Mouse (Mus musculus) kidney, embryonic 15.5 days (tissue): ENCODE measurements at regions not wholly inside any gene's neighbourhood (a gene's known extent, or its start where the extent isn't known, plus 50 kb on each side); places are given as distances from the start of the nearest gene placed in this dataset.

Source experiments
- ATAC-seq: fragments of 200-750 bp; cut with Nextera tagmentation; replicated peaks from 2 replicates; pipeline ENCODE4 v1.8.0; 2017; ENCODE audit warnings: moderate TSS enrichment; ENCODE audit not compliant: low FRiP score
- H3K27ac ChIP-seq: fragments of 300-500 bp; sonication (generic); 2 replicates; pipeline ENCODE4 v1.5.1; 2015; ENCODE audit warnings: mild to moderate bottlenecking, inconsistent platforms
- H3K27me3 ChIP-seq: fragments of 300-500 bp; sonication (generic); 2 replicates; pipeline ENCODE4 v1.6.1; 2015; ENCODE audit warnings: inconsistent platforms
- H3K36me3 ChIP-seq: fragments of 300-500 bp; sonication (generic); 2 replicates; pipeline ENCODE4 v1.6.1; 2015; ENCODE audit warnings: inconsistent platforms
- H3K4me1 ChIP-seq: fragments of 300-500 bp; sonication (generic); 2 replicates; pipeline ENCODE4 v1.6.1; 2015; ENCODE audit warnings: inconsistent platforms
- H3K4me2 ChIP-seq: fragments of 300-500 bp; sonication (generic); 2 replicates; pipeline ENCODE4 v1.6.1; 2015; ENCODE audit warnings: moderate library complexity, mild to moderate bottlenecking, inconsistent platforms
- H3K4me3 ChIP-seq: fragments of 300-500 bp; sonication (generic); replicated peaks from 2 replicates; pipeline ENCODE4 v1.5.1; 2015; ENCODE audit warnings: mild to moderate bottlenecking, inconsistent platforms
- H3K9ac ChIP-seq: fragments of 300-500 bp; sonication (generic); 2 replicates; pipeline ENCODE4 v1.6.1; 2015; ENCODE audit warnings: mild to moderate bottlenecking, inconsistent platforms
- H3K9me3 ChIP-seq: fragments of 300-500 bp; sonication (generic); replicated peaks from 2 replicates; pipeline ENCODE4 v1.6.1; 2016; ENCODE audit warnings: inconsistent platforms
- WGBS: fragments of 180-500 bp; shearing (Covaris S2); methylation state at CpG from one replicate; pipeline ENCODE4 v1.1.7; 2015; ENCODE audit warnings: mixed read lengths; 5-methylcytosine and 5-hydroxymethylcytosine counted together

GRCm38 (mm10) chr12:15553681-15554007 is 263.1 kb downstream of the Trib2 start:
- Histone ChIP-seq H3K36me3 (no peaks in the 10 kb centered on the region), H3K4me1 (no peaks in the 10 kb centered on the region), H3K4me2 (no peak overlapping the region), H3K9ac (no peak overlapping the region), H3K27ac (no peak overlapping the region), H3K9me3 (no peaks in the 10 kb centered on the region), H3K27me3 (no peaks in the 10 kb centered on the region), H3K4me3 (no peak overlapping the region)
- 79% methylated on average over 4 of the region's 4 CpGs for WGBS
- ATAC-seq: no peak

DNA sequence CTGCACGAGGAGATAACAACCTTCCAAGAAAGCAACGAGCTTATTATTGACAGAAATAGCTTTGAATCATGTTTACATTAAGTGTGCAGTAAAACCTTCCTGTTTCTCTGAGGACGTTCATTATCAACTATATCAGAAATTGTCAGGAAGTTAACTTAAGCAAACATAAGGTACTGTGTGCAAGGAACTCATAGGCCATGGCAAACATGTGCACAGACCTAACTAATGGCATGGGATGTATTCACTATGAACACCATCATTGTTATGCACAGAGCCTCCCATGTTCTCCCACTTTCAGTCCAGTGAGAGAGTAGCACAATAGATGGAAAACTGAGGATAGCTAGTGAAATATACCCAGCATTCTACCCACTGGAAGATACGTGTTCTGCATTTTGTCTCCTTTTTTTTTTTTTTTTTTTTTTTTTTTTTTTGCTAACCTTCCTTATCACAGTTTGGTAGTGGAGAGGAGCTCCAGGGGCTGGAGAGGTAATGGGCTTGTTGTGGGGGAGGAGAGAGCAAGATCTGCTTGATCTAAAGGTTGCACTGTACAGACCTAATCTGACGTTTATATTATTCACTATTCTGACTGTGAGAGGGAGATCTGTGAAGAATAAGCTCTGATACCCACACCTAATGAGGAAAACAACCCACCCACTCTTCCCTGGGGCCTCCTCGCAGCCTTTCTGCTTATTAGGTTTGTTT is 263.6 kb downstream of the Trib2 start:
- no peak overlapping the region for H3K27ac ChIP-seq
- H3K9me3 ChIP-seq: no peaks in the 10 kb centered on the region
- no peak for ATAC-seq
- H3K4me1 ChIP-seq: no peaks in the 10 kb centered on the region
- H3K4me3 ChIP-seq: no peak overlapping the region
- no peak overlapping the region for H3K9ac ChIP-seq
- WGBS: 61% methylated on average over 6 of the region's 6 CpGs
- no peaks in the 10 kb centered on the region for H3K27me3 ChIP-seq
- H3K4me2 ChIP-seq: no peak overlapping the region
- no peaks in the 10 kb centered on the region for H3K36me3 ChIP-seq

DNA sequence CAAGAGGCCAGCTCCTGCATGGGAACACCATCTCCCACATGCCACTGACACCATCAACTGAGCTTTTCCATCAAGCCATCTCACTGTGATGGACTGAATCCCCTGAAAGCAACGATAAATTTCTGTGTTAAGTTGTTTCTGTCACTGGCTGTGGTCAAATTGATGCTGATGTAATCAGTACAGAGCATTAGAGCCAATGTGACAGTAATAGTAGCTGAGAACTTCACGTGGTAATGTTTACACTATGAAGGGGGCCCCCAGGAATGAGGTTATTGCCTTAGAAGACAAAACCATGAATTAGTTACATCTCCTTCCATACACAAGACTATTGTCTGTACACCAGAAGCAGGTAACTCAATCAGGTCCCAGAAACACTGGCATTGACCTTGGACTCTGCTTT is 264.5 kb downstream of the Trib2 start:
- H3K36me3 ChIP-seq: no peaks in the 10 kb centered on the region
- H3K9me3 ChIP-seq: no peaks in the 10 kb centered on the region
- no peak for ATAC-seq
- H3K9ac ChIP-seq: no peak overlapping the region
- no peak overlapping the region for H3K27ac ChIP-seq
- H3K4me2 ChIP-seq: no peak overlapping the region
- WGBS: 58% methylated on average over 2 of the region's 2 CpGs
- no peak overlapping the region for H3K4me3 ChIP-seq
- no peaks in the 10 kb centered on the region for H3K4me1 ChIP-seq
- no peaks in the 10 kb centered on the region for H3K27me3 ChIP-seq

GRCm38 (mm10) chr12:15551281-15551900 is 265.3 kb downstream of the Trib2 start:
- Histone ChIP-seq H3K4me3 (no peak overlapping the region), H3K9ac (no peak overlapping the region), H3K4me1 (no peaks in the 10 kb centered on the region), H3K4me2 (no peak overlapping the region), H3K27me3 (no peaks in the 10 kb centered on the region), H3K27ac (no peak overlapping the region), H3K9me3 (no peaks in the 10 kb centered on the region), H3K36me3 (no peaks in the 10 kb centered on the region)
- 76% methylated on average over 4 of the region's 4 CpGs for WGBS
- ATAC-seq: no peak

- no peak overlapping the region for H3K4me3 ChIP-seq
- H3K4me2 ChIP-seq: no peak overlapping the region
- no peak overlapping the region for H3K27ac ChIP-seq
- H3K9ac ChIP-seq: no peak overlapping the region
- H3K9me3 ChIP-seq: no peaks in the 10 kb centered on the region
- ATAC-seq: no peak
- no peaks in the 10 kb centered on the region for H3K4me1 ChIP-seq
- 66% methylated on average over 1 of the region's 1 CpGs for WGBS
- H3K27me3 ChIP-seq: no peaks in the 10 kb centered on the region
- H3K36me3 ChIP-seq: no peaks in the 10 kb centered on the region
Measured at GRCm38 (mm10) chr12:15544351-15544750, 272.4 kb downstream of the Trib2 start.

GRCm38 (mm10) chr12:15542486-15542885 is 274.2 kb downstream of the Trib2 start:
- WGBS: 81% methylated on average over 2 of the region's 2 CpGs
- Histone ChIP-seq H3K4me3 (no peak overlapping the region), H3K27ac (no peak overlapping the region), H3K9me3 (no peaks in the 10 kb centered on the region), H3K36me3 (no peaks in the 10 kb centered on the region), H3K4me1 (no peaks in the 10 kb centered on the region), H3K4me2 (no peak overlapping the region), H3K9ac (no peak overlapping the region), H3K27me3 (no peaks in the 10 kb centered on the region)
- no peak for ATAC-seq

DNA sequence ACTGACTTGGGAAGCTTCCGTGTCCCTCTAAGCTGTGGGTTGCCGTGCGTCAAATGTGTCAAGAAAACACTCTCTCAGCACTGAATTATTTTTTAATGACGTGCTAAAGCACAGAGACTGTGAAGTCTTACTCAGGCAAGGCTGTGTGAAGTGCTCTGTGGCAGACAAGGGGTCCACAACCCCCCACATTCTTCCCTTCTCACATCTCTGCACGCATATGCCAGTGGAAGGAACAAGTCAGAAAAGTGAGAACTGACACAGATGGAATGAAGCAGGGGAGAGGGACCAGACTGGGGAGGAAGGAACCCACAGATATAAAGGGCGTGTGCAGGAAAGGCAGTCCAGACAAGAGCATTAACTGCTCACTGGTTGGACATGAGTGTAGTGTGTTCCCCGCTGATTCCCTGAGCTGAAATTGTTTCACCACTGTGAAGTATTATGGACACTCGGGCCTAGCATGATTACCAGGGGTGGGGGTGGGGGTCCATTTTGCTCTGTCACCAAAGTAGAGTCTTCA is 279.8 kb downstream of the Trib2 start:
- H3K9ac ChIP-seq: no peak overlapping the region
- H3K27me3 ChIP-seq: no peaks in the 10 kb centered on the region; the same call in 1 of the 2 replicates
- H3K9me3 ChIP-seq: no peaks in the 10 kb centered on the region
- H3K4me3 ChIP-seq: no peak overlapping the region
- H3K4me1 ChIP-seq: 0 out of 2 replicates have a peak, but pooled peaks cover 3% of the 10 kb centered on the region
- H3K27ac ChIP-seq: no peak overlapping the region
- ATAC-seq: no peak
- H3K36me3 ChIP-seq: no peaks in the 10 kb centered on the region
- WGBS: 65% methylated on average over 8 of the region's 8 CpGs
- no peak overlapping the region for H3K4me2 ChIP-seq

DNA sequence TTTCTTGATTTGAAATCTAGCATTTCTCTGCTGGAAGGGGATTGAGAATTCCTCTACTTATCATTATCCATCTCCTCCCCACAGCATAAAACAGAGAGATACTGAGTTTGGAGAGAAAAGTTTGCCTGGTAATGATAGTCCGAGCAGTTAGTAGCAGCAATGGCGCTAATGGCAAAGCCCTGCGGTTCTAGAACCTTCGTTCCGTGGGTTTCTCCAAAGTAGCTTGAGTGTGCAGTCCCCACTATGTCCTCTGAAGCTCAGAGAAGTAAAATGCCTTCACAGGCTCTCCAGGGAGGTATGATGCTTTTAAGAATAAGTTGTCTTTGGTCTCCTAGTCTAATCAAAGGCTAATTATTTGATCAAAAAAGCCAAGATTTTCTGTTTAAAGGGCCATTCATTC is 280.5 kb downstream of the Trib2 start:
- ATAC-seq: no peak
- Histone ChIP-seq H3K4me2 (no peak overlapping the region), H3K9ac (no peak overlapping the region), H3K4me3 (no peak overlapping the region), H3K36me3 (no peaks in the 10 kb centered on the region), H3K9me3 (no peaks in the 10 kb centered on the region), H3K27me3 (no peaks in the 10 kb centered on the region; the same call in 1 of the 2 replicates), H3K27ac (no peak overlapping the region), H3K4me1 (0 out of 2 replicates have a peak, but pooled peaks cover 3% of the 10 kb centered on the region)
- WGBS: 88% methylated on average over 5 of the region's 5 CpGs

DNA sequence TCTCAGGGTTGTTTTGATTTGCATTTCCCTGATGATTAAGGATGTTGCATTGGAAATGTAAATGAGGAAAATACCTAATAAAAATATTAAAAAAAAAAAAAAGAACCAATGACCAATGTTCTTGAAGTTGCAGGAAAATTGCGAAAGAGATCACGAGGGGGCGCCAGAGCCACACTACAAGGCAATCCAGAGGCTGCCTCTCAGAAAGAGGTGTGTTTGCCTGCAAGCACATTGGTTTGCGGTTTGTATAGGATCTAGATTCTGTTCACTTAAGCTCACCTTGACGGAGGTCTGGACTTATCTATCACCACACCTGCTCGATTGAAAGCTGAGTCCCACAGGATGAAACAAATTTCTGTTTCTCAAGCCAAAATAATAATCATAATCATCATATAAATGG is 280.9 kb downstream of the Trib2 start:
- Histone ChIP-seq H3K9ac (no peak overlapping the region), H3K4me3 (no peak overlapping the region), H3K27me3 (no peaks in the 10 kb centered on the region; the same call in 1 of the 2 replicates), H3K36me3 (no peaks in the 10 kb centered on the region), H3K4me2 (no peak overlapping the region), H3K4me1 (0 out of 2 replicates have a peak, but pooled peaks cover 3% of the 10 kb centered on the region), H3K27ac (no peak overlapping the region), H3K9me3 (no peaks in the 10 kb centered on the region)
- WGBS: 8% methylated on average over 6 of the region's 6 CpGs
- ATAC-seq: no peak

DNA sequence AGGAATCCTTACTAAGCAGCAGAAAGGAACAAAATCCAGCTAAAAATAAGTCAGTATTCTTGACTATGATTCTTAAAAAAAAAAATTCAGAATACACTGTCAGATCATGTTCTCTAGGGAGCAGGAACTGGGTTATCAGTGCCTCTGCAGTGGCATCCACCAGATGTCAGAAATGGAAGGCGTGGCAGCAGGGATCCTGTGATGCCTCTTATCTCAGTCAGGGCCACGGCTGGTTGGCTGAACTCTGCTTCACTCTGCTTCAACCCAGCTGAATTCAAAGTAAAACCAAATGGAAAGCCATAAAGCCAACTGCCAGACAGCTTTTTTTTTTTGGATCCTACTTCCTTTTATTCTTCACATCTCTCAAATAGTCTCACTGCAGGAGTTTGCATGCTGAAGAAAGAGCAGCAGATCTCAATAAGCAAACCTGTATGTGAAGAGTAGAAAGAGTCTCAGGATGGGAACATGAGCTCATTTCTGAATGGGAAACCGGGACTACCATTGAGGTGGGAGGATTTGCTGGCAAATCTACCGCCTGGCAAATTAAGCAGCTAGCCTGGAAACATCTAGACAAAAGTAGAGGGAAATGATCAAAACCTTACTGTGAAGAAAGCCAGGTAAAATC is 295.8 kb downstream of the Trib2 start:
- no peak overlapping the region for H3K9ac ChIP-seq
- no peaks in the 10 kb centered on the region for H3K27me3 ChIP-seq
- no peak overlapping the region for H3K4me2 ChIP-seq
- 49% methylated on average over 4 of the region's 4 CpGs for WGBS
- no peaks in the 10 kb centered on the region for H3K36me3 ChIP-seq
- no peak overlapping the region for H3K27ac ChIP-seq
- no peak overlapping the region for H3K4me3 ChIP-seq
- H3K4me1 ChIP-seq: no peaks in the 10 kb centered on the region
- no peak for ATAC-seq
- no peaks in the 10 kb centered on the region for H3K9me3 ChIP-seq

DNA sequence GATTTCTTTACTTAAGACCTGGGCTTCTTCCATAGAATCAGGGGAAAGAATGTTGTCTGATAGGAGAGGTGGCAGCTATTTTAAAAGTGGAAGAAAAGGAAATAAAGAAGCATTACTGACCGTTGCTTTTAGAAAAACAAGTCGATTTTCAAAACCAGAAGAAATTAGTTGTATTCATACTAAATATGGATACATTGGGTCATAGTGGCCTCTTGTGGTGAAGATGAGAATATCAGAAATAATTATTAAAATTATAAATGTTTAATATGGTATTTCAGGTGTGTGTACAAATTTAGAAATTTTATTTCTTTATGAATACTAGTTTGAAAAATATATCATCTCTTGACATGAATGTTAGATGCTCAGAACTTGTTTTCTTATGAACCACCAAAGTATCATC is 304.7 kb downstream of the Trib2 start:
- Histone ChIP-seq H3K36me3 (no peaks in the 10 kb centered on the region), H3K27ac (no peak overlapping the region), H3K4me3 (no peak overlapping the region), H3K4me2 (no peak overlapping the region), H3K27me3 (no peaks in the 10 kb centered on the region), H3K9ac (no peak overlapping the region), H3K9me3 (no peaks in the 10 kb centered on the region), H3K4me1 (no peaks in the 10 kb centered on the region)
- 42% methylated on average over 2 of the region's 2 CpGs for WGBS
- ATAC-seq: no peak

DNA sequence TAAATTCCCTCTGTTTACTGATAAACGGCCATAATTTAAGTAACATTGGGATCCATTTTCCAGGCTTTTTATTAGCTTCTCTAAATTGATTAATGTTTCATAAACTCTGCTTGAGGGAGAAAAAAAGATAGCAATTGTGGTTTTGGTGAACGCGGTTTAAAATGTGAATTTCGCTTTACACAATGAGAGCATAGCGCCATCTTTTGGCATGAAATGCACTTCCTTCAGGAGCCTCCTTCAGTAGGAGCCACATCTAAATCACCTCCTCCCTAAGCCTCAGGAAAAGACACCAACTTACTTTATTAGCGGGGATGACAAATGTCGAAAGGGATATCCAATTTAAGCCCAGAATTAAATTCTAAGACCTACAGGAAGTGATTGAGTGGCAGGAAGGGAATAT is 309.1 kb downstream of the Trib2 start:
- no peak overlapping the region for H3K9ac ChIP-seq
- no peak overlapping the region for H3K27ac ChIP-seq
- no peak overlapping the region for H3K4me3 ChIP-seq
- H3K27me3 ChIP-seq: no peaks in the 10 kb centered on the region
- no peak overlapping the region for H3K4me2 ChIP-seq
- no peaks in the 10 kb centered on the region for H3K4me1 ChIP-seq
- 18% methylated on average over 7 of the region's 7 CpGs for WGBS
- no peaks in the 10 kb centered on the region for H3K9me3 ChIP-seq
- no peaks in the 10 kb centered on the region for H3K36me3 ChIP-seq
- ATAC-seq: no peak
